Mouse (Mus musculus): ENCODE measurements around the gene Gm36245. TPM values are rescaled to one million over a fixed set of nuclear protein-coding genes. Genes with fewer than 3 reads are reported as not detected.

Gm36245 gene
- polyA plus RNA-seq (2014; fragmentation: Nextera tagmentation; extraction: Ambion mirVana), result not detected in 2 replicates

- H3K4me3 ChIP-seq (ENCODE audit: low read depth, low read length), result no peak within 1 kb of the TSS
- 73% methylated on average over 1 of the region's 1 CpGs for WGBS
- no peak within 1 kb of the TSS for H3K4me2 ChIP-seq
These were observed at the start of gene Gm36245 for GRCm38 (mm10) chr15:77598958-77599357. TSS of gene Gm36245 (plus strand) at chr15:77599258.

GRCm38 (mm10) chr15:77561792-77562191 lies 37.3 kb upstream of the Gm36245 start, which contains the start of gene 1700025B11Rik:
TSS of gene 1700025B11Rik (minus strand) at chr15:77561892.
- Histone ChIP-seq H3K27ac (ENCODE audit: low read depth, low read length) (no peak within 1 kb of the TSS), H3K9ac (ENCODE audit: low read length) (no peak within 1 kb of the TSS), H3K9me3 (ENCODE audit: control insufficient read depth, low read length) (no peaks in the 10 kb centered on the region), H3K4me3 (ENCODE audit: low read depth, low read length) (no peak within 1 kb of the TSS), H3K4me2 (no peak within 1 kb of the TSS), H3K36me3 (ENCODE audit: control insufficient read depth, insufficient read depth, low read length) (no peaks in the 10 kb centered on the region), H3K4me1 (ENCODE audit: control insufficient read depth, insufficient read depth, low read length) (no peaks in the 10 kb centered on the region), H3K27me3 (ENCODE audit: control insufficient read depth, insufficient read depth, low read length) (no peaks in the 10 kb centered on the region)
- ATAC-seq (ENCODE audit: low FRiP score) (no peak), DNase-seq (ENCODE audit: low spot score, missing footprints) (no peak)

More at GRCm38 (mm10) chr15:77598958-77599357, at the start of gene Gm36245:
- Histone ChIP-seq H3K27me3 (ENCODE audit: control insufficient read depth, insufficient read depth, low read length) (no peaks in the 10 kb centered on the region), H3K9ac (ENCODE audit: low read length) (no peak within 1 kb of the TSS), H3K27ac (ENCODE audit: low read depth, low read length) (no peak within 1 kb of the TSS), H3K9me3 (ENCODE audit: control insufficient read depth, low read length) (no peaks in the 10 kb centered on the region), H3K4me1 (ENCODE audit: control insufficient read depth, insufficient read depth, low read length) (no peaks in the 10 kb centered on the region), H3K36me3 (ENCODE audit: control insufficient read depth, insufficient read depth, low read length) (no peaks in the 10 kb centered on the region)
- DNase-seq (ENCODE audit: low spot score, missing footprints), result no peak
- no peak for ATAC-seq (ENCODE audit: low FRiP score)

GRCm38 (mm10) chr15:77563219-77563618 lies 35.8 kb upstream of the Gm36245 start:
- no peak for ATAC-seq (ENCODE audit: low FRiP score)
- Histone ChIP-seq H3K36me3 (ENCODE audit: control insufficient read depth, insufficient read depth, low read length) (no peaks in the 10 kb centered on the region), H3K9ac (ENCODE audit: low read length) (no peak overlapping the region), H3K27ac (ENCODE audit: low read depth, low read length) (no peak overlapping the region), H3K9me3 (ENCODE audit: control insufficient read depth, low read length) (no peaks in the 10 kb centered on the region), H3K4me1 (ENCODE audit: control insufficient read depth, insufficient read depth, low read length) (no peaks in the 10 kb centered on the region), H3K27me3 (ENCODE audit: control insufficient read depth, insufficient read depth, low read length) (no peaks in the 10 kb centered on the region), H3K4me2 (no peak overlapping the region), H3K4me3 (ENCODE audit: low read depth, low read length) (no peak overlapping the region)
- DNase-seq (ENCODE audit: low spot score, missing footprints), result no peak

DNA sequence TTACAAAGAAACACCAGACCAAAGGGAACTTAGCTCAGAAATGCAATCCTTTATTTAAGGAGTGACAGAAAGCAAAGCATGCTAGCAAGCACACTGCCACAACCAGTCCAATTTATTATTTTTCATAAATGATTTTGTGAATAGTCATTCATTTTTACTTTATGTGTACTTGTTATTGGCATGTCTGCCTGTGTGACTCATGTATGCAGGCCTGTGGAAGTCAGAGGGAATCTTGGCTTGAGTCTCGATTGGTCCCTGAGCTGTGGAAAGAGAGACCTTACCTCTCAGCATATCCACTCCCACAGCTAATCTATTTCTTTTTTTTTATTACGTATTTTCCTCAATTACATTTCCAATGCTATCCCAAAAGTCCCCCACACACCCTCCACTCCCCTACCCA lies 20.3 kb upstream of the Gm36245 start:
- 86% methylated on average over 2 of the region's 2 CpGs for WGBS
- no peaks in the 10 kb centered on the region for H3K27me3 ChIP-seq (ENCODE audit: control insufficient read depth, insufficient read depth, low read length)
- H3K9me3 ChIP-seq (ENCODE audit: control insufficient read depth, low read length), result 0 out of 2 replicates have a peak, but pooled peaks cover 2% of the 10 kb centered on the region
- H3K9ac ChIP-seq (ENCODE audit: low read length), result no peak overlapping the region
- no peak overlapping the region for H3K27ac ChIP-seq (ENCODE audit: low read depth, low read length)
- H3K4me1 ChIP-seq (ENCODE audit: control insufficient read depth, insufficient read depth, low read length), result no peaks in the 10 kb centered on the region
- no peak for DNase-seq (ENCODE audit: low spot score, missing footprints)
- no peaks in the 10 kb centered on the region for H3K36me3 ChIP-seq (ENCODE audit: control insufficient read depth, insufficient read depth, low read length)
- ATAC-seq (ENCODE audit: low FRiP score), result no peak
- H3K4me3 ChIP-seq (ENCODE audit: low read depth, low read length), result no peak overlapping the region
- no peak overlapping the region for H3K4me2 ChIP-seq

DNA sequence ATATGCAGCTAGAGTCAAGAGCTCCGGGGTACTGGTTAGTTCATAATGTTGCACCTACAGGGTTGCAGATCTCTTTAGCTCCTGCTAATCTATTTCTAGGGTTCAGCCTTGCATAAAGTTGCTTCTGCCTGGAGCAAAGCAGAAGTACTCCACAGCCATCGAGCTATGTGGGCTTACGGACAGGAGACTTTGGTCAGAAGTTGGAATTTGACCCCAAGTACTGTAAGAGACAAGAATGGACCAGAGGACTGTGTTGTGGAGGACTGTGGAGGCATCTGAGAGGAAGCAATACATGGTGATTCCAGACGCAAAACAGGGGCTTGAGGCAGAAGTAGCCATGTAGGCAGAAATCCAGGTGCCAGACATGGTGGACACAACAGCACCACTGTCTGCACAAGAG lies 19.7 kb upstream of the Gm36245 start:
- Histone ChIP-seq H3K27ac (ENCODE audit: low read depth, low read length) (no peak overlapping the region), H3K9ac (ENCODE audit: low read length) (no peak overlapping the region), H3K27me3 (ENCODE audit: control insufficient read depth, insufficient read depth, low read length) (no peaks in the 10 kb centered on the region), H3K4me3 (ENCODE audit: low read depth, low read length) (no peak overlapping the region), H3K36me3 (ENCODE audit: control insufficient read depth, insufficient read depth, low read length) (no peaks in the 10 kb centered on the region), H3K4me2 (no peak overlapping the region), H3K9me3 (ENCODE audit: control insufficient read depth, low read length) (0 out of 2 replicates have a peak, but pooled peaks cover 3% of the 10 kb centered on the region), H3K4me1 (ENCODE audit: control insufficient read depth, insufficient read depth, low read length) (no peaks in the 10 kb centered on the region)
- no peak for DNase-seq (ENCODE audit: low spot score, missing footprints)
- no peak for ATAC-seq (ENCODE audit: low FRiP score)
- 91% methylated on average over 4 of the region's 4 CpGs for WGBS

DNA sequence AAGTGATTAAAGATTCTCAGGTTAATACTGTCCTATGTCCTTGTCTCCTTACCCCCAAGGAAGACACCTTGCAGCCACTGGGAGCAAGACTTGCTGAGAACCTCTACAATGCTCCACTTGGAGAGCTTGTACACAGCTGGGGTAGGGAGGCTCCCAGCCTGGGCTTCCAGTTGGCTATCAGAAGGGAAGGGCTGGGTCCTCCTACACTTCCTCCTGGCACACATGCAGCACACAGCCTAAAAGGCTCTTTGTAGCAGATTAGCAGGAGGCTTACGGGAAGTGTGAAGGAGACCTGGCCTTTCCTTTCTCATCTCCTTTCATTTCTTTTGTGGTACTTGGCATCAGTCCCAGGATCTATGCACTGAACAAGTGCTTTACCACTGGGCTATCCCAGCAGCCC lies 17.4 kb upstream of the Gm36245 start:
- H3K4me3 ChIP-seq (ENCODE audit: low read depth, low read length), result no peak overlapping the region
- DNase-seq (ENCODE audit: low spot score, missing footprints), result no peak
- no peaks in the 10 kb centered on the region for H3K36me3 ChIP-seq (ENCODE audit: control insufficient read depth, insufficient read depth, low read length)
- H3K9me3 ChIP-seq (ENCODE audit: control insufficient read depth, low read length), result 0 out of 2 replicates have a peak, but pooled peaks cover 3% of the 10 kb centered on the region
- no peak overlapping the region for H3K27ac ChIP-seq (ENCODE audit: low read depth, low read length)
- H3K9ac ChIP-seq (ENCODE audit: low read length), result no peak overlapping the region
- 61% methylated on average over 1 of the region's 1 CpGs for WGBS
- ATAC-seq (ENCODE audit: low FRiP score), result no peak
- H3K27me3 ChIP-seq (ENCODE audit: control insufficient read depth, insufficient read depth, low read length), result no peaks in the 10 kb centered on the region
- no peaks in the 10 kb centered on the region for H3K4me1 ChIP-seq (ENCODE audit: control insufficient read depth, insufficient read depth, low read length)
- H3K4me2 ChIP-seq, result no peak overlapping the region

GRCm38 (mm10) chr15:77587026-77587425 lies 12.0 kb upstream of the Gm36245 start:
- no peaks in the 10 kb centered on the region for H3K27me3 ChIP-seq (ENCODE audit: control insufficient read depth, insufficient read depth, low read length)
- H3K27ac ChIP-seq (ENCODE audit: low read depth, low read length), result no peak overlapping the region
- no peak overlapping the region for H3K4me3 ChIP-seq (ENCODE audit: low read depth, low read length)
- H3K4me2 ChIP-seq, result no peak overlapping the region
- no peaks in the 10 kb centered on the region for H3K36me3 ChIP-seq (ENCODE audit: control insufficient read depth, insufficient read depth, low read length)
- no peaks in the 10 kb centered on the region for H3K4me1 ChIP-seq (ENCODE audit: control insufficient read depth, insufficient read depth, low read length)
- H3K9ac ChIP-seq (ENCODE audit: low read length), result no peak overlapping the region
- ATAC-seq (ENCODE audit: low FRiP score) (no peak), DNase-seq (ENCODE audit: low spot score, missing footprints) (no peak)
- 0 out of 2 replicates have a peak, but pooled peaks cover 3% of the 10 kb centered on the region for H3K9me3 ChIP-seq (ENCODE audit: control insufficient read depth, low read length)

- DNase-seq (ENCODE audit: low spot score, missing footprints), result no peak
- Histone ChIP-seq H3K27ac (ENCODE audit: low read depth, low read length) (no peak overlapping the region), H3K4me2 (no peak overlapping the region), H3K4me3 (ENCODE audit: low read depth, low read length) (no peak overlapping the region), H3K36me3 (ENCODE audit: control insufficient read depth, insufficient read depth, low read length) (no peaks in the 10 kb centered on the region), H3K27me3 (ENCODE audit: control insufficient read depth, insufficient read depth, low read length) (no peaks in the 10 kb centered on the region), H3K4me1 (ENCODE audit: control insufficient read depth, insufficient read depth, low read length) (no peaks in the 10 kb centered on the region), H3K9ac (ENCODE audit: low read length) (no peak overlapping the region), H3K9me3 (ENCODE audit: control insufficient read depth, low read length) (no peaks in the 10 kb centered on the region)
- ATAC-seq (ENCODE audit: low FRiP score), result no peak
These were observed 10.1 kb upstream of the Gm36245 start for GRCm38 (mm10) chr15:77588981-77589380.

GRCm38 (mm10) chr15:77590881-77591280 lies 8.2 kb upstream of the Gm36245 start:
- H3K4me2 ChIP-seq, result no peak overlapping the region
- WGBS, result 79% methylated on average over 2 of the region's 2 CpGs
- no peak overlapping the region for H3K27ac ChIP-seq (ENCODE audit: low read depth, low read length)
- no peak for DNase-seq (ENCODE audit: low spot score, missing footprints)
- H3K9ac ChIP-seq (ENCODE audit: low read length), result no peak overlapping the region
- ATAC-seq (ENCODE audit: low FRiP score), result no peak
- no peaks in the 10 kb centered on the region for H3K27me3 ChIP-seq (ENCODE audit: control insufficient read depth, insufficient read depth, low read length)
- H3K36me3 ChIP-seq (ENCODE audit: control insufficient read depth, insufficient read depth, low read length), result no peaks in the 10 kb centered on the region
- no peaks in the 10 kb centered on the region for H3K4me1 ChIP-seq (ENCODE audit: control insufficient read depth, insufficient read depth, low read length)
- H3K4me3 ChIP-seq (ENCODE audit: low read depth, low read length), result no peak overlapping the region
- no peaks in the 10 kb centered on the region for H3K9me3 ChIP-seq (ENCODE audit: control insufficient read depth, low read length)

- DNase-seq (ENCODE audit: low spot score, missing footprints), result no peak
- Histone ChIP-seq H3K9me3 (ENCODE audit: control insufficient read depth, low read length) (no peaks in the 10 kb centered on the region), H3K36me3 (ENCODE audit: control insufficient read depth, insufficient read depth, low read length) (no peaks in the 10 kb centered on the region), H3K27me3 (ENCODE audit: control insufficient read depth, insufficient read depth, low read length) (no peaks in the 10 kb centered on the region), H3K27ac (ENCODE audit: low read depth, low read length) (no peak overlapping the region), H3K9ac (ENCODE audit: low read length) (no peak overlapping the region), H3K4me2 (no peak overlapping the region), H3K4me1 (ENCODE audit: control insufficient read depth, insufficient read depth, low read length) (no peaks in the 10 kb centered on the region), H3K4me3 (ENCODE audit: low read depth, low read length) (no peak overlapping the region)
- 70% methylated on average over 1 of the region's 1 CpGs for WGBS
- ATAC-seq (ENCODE audit: low FRiP score), result no peak
These were observed 5.5 kb upstream of the Gm36245 start for GRCm38 (mm10) chr15:77593557-77593956.
